In genomic region chr11:96140726-96141175, GRCm38 (mm10) we compare ENCODE assay signal across 12 mouse cellular contexts. TPM values are rescaled to one million over a fixed set of nuclear protein-coding genes. Genes with fewer than 3 reads are reported as not detected.
A peak's percentile ranks its signal among the peaks of the same experiment; 100 is the strongest.
DNase-seq lines count a peak whose midpoint lies in the region; ATAC-seq and TF ChIP-seq lines count a peak whose summit lies in the region.
"Had no signal": no experiment of that assay in that cellular context is flagged by ENCODE, and none has a peak within 500 bp of the region (broad histone marks: within the 10 kb centered on the region; RNA-seq: fewer than 3 reads in every experiment).

No protein-coding gene starts in this region.

- H3K27me3 ChIP-seq in kidney, embryonic 14.5 days (ENCODE audit: control insufficient read depth, insufficient read depth, low read length) = no peaks in the 10 kb centered on the region
- H3K27me3 ChIP-seq in liver, embryonic 16.5 days (ENCODE audit: control insufficient read depth, insufficient read depth, low read depth, low read length) = peaks cover 8% of the 10 kb centered on the region
- peaks cover 11% of the 10 kb centered on the region for H3K27me3 ChIP-seq in forebrain, postnatal 0 days (ENCODE audit: insufficient read depth, low read length)

- TF ChIP-seq CTCF in forebrain, postnatal 0 days (IDR thresholded peaks at IDR 0.05; ENCODE audit: low read depth) = no peak

- H3K9ac ChIP-seq in kidney, embryonic 14.5 days (ENCODE audit: low read depth, low read length) = no peak overlapping the region
- no peak overlapping the region for H3K9ac ChIP-seq in liver, embryonic 16.5 days (ENCODE audit: low read depth, low read length)
- no peak overlapping the region for H3K9ac ChIP-seq in forebrain, postnatal 0 days
- H3K9ac ChIP-seq: heart, embryonic 13.5 days had no signal

- no peak overlapping the region for H3K27ac ChIP-seq in kidney, embryonic 14.5 days (ENCODE audit: low read depth, low read length)
- no peak overlapping the region for H3K27ac ChIP-seq in liver, embryonic 16.5 days (ENCODE audit: low read length)
- no peak overlapping the region for H3K27ac ChIP-seq in forebrain, postnatal 0 days (ENCODE audit: low read depth, low read length)
- H3K27ac ChIP-seq: heart, embryonic 13.5 days had no signal

- peak; percentile 17 for DNase-seq in adrenal gland, postnatal 10 days
- DNase-seq in adrenal gland, postnatal 25 days = no peak
- DNase-seq in Muller cell, postnatal 12 days (ENCODE audit: inconsistent ontology term) = peak; percentile 45
- DNase-seq in thymus, postnatal 4 days = no peak
- DNase-seq in forebrain, postnatal 0 days = no peak
- DNase-seq in cerebellum, adult 11-12 months = no peak
- DNase-seq: lung, postnatal 36 days had no signal

- ATAC-seq in kidney, embryonic 14.5 days (ENCODE audit: low FRiP score, low TSS enrichment) = peak; percentile 79
- ATAC-seq in liver, embryonic 16.5 days (ENCODE audit: low read depth) = peak; percentile 71
- no peak for ATAC-seq in forebrain, postnatal 0 days

- 7% methylated on average over 4 of the region's 4 CpGs for WGBS in kidney, embryonic 14.5 days
- whole genome bisulfite sequencing in liver, embryonic 16.5 days (ENCODE audit: insufficient replicate concordance) = 11% methylated on average over 4 of the region's 4 CpGs
- 62% methylated on average over 4 of the region's 4 CpGs for WGBS in forebrain, postnatal 0 days

- H3K4me2 ChIP-seq in kidney, embryonic 14.5 days (replicated peaks; ENCODE audit: low read depth, low read length) = no peak overlapping the region
- H3K4me2 ChIP-seq in liver, embryonic 16.5 days (ENCODE audit: low read depth, low read length) = no peak overlapping the region
- H3K4me2 ChIP-seq in forebrain, postnatal 0 days (ENCODE audit: low read depth) = no peak overlapping the region
- H3K4me2 ChIP-seq: heart, embryonic 13.5 days had no signal

- no peaks in the 10 kb centered on the region for H3K36me3 ChIP-seq in kidney, embryonic 14.5 days (ENCODE audit: control insufficient read depth, insufficient read depth, low read length)
- H3K36me3 ChIP-seq in liver, embryonic 16.5 days (ENCODE audit: control insufficient read depth, insufficient read depth) = no peaks in the 10 kb centered on the region
- no peaks in the 10 kb centered on the region for H3K36me3 ChIP-seq in forebrain, postnatal 0 days (ENCODE audit: insufficient read depth)
- H3K36me3 ChIP-seq: heart, embryonic 13.5 days had no signal

- H3K4me1 ChIP-seq in kidney, embryonic 14.5 days (ENCODE audit: control insufficient read depth, insufficient read depth, low read length) = 0 out of 2 replicates have a peak, but pooled peaks cover 4% of the 10 kb centered on the region
- no peaks in the 10 kb centered on the region; the same call in 1 of the 2 replicates for H3K4me1 ChIP-seq in liver, embryonic 16.5 days (ENCODE audit: control insufficient read depth, low read depth, low read length)
- H3K4me1 ChIP-seq in forebrain, postnatal 0 days (ENCODE audit: insufficient read depth) = no peaks in the 10 kb centered on the region

- no peaks in the 10 kb centered on the region for H3K9me3 ChIP-seq in kidney, embryonic 14.5 days (ENCODE audit: control insufficient read depth, low read length)
- H3K9me3 ChIP-seq in liver, embryonic 16.5 days (replicated peaks; ENCODE audit: control insufficient read depth, low read length) = no peaks in the 10 kb centered on the region
- H3K9me3 ChIP-seq in forebrain, postnatal 0 days (ENCODE audit: low read length) = no peaks in the 10 kb centered on the region
- H3K9me3 ChIP-seq: heart, embryonic 13.5 days had no signal

- no peak overlapping the region for H3K4me3 ChIP-seq in kidney, embryonic 14.5 days (ENCODE audit: low read length)
- no peak overlapping the region for H3K4me3 ChIP-seq in liver, embryonic 16.5 days (ENCODE audit: low read depth, low read length)
- H3K4me3 ChIP-seq in forebrain, postnatal 0 days (ENCODE audit: low read depth, low read length) = no peak overlapping the region
- H3K4me3 ChIP-seq: heart, embryonic 13.5 days had no signal

RNA-seq across cellular contexts. Expression of gene Ttll6, which starts 7.2 kb away (rescaled TPM):
- not detected for total RNA-seq in adrenal gland, postnatal 10 days (2021)
- not detected in 2 replicates for total RNA-seq in adrenal gland, postnatal 25 days (2021)
- not detected in 2 replicates for polyA plus RNA-seq in kidney, embryonic 14.5 days (2014; fragmentation: Nextera tagmentation; extraction: Ambion mirVana)
- not detected in 2 replicates for polyA plus RNA-seq in liver, embryonic 16.5 days (2015; fragmentation: Nextera tagmentation; extraction: Ambion mirVana)
- total RNA-seq in forebrain, postnatal 0 days (2014; rRNA removed) = 0.43 and 0.54 TPM in 2 replicates
- 0.19 and 0.31 TPM in 2 replicates for polyA plus RNA-seq in forebrain, postnatal 0 days (2015; fragmentation: Nextera tagmentation; extraction: Ambion mirVana)
- total RNA-seq: left cerebral cortex, postnatal 25 days had no signal
- polyA plus RNA-seq: heart, embryonic 13.5 days; spleen, adult 2 months had no signal

RNA-seq across cellular contexts. Expression of gene Calcoco2, which starts 29.0 kb away (rescaled TPM):
- total RNA-seq in adrenal gland, postnatal 10 days (2021) = not detected
- not detected in 2 replicates for total RNA-seq in adrenal gland, postnatal 25 days (2021)
- not detected in 2 replicates for polyA plus RNA-seq in kidney, embryonic 14.5 days (2014; fragmentation: Nextera tagmentation; extraction: Ambion mirVana)
- not detected in 2 replicates for polyA plus RNA-seq in liver, embryonic 16.5 days (2015; fragmentation: Nextera tagmentation; extraction: Ambion mirVana)
- total RNA-seq in forebrain, postnatal 0 days (2014; rRNA removed) = not detected in 2 replicates
- 0.10 TPM in 1 of 2 replicates, not detected in the other for polyA plus RNA-seq in forebrain, postnatal 0 days (2015; fragmentation: Nextera tagmentation; extraction: Ambion mirVana)
- total RNA-seq: left cerebral cortex, postnatal 25 days had no signal
- polyA plus RNA-seq: heart, embryonic 13.5 days; spleen, adult 2 months had no signal

RNA-seq across cellular contexts. Expression of gene Hoxb13, which starts 53.4 kb away (rescaled TPM):
- under 1 TPM in 1 of 2 experiments, not detected in 1; 0.12 TPM for total RNA-seq in adrenal gland, postnatal 10 days (2021)
- total RNA-seq in adrenal gland, postnatal 25 days (2021) = not detected in 2 replicates
- polyA plus RNA-seq in kidney, embryonic 14.5 days (2014; fragmentation: Nextera tagmentation; extraction: Ambion mirVana) = not detected in 2 replicates
- not detected in 2 replicates for polyA plus RNA-seq in liver, embryonic 16.5 days (2015; fragmentation: Nextera tagmentation; extraction: Ambion mirVana)
- not detected in 2 replicates for total RNA-seq in forebrain, postnatal 0 days (2014; rRNA removed)
- polyA plus RNA-seq in forebrain, postnatal 0 days (2015; fragmentation: Nextera tagmentation; extraction: Ambion mirVana) = not detected in 2 replicates
- total RNA-seq: left cerebral cortex, postnatal 25 days had no signal
- polyA plus RNA-seq: heart, embryonic 13.5 days; spleen, adult 2 months had no signal

Comparison
In these comparisons a context has a peak if more than half of its experiments do, and no peak if none do; other contexts are left out.
1. DNase-seq: peak in adrenal gland, postnatal 10 days (single experiment) and Muller cell, postnatal 12 days (single experiment); none in adrenal gland, postnatal 25 days (single experiment), thymus, postnatal 4 days (single experiment), forebrain, postnatal 0 days (single experiment) and cerebellum, adult 11-12 months (single experiment).